Mouse (Mus musculus) intestine, embryonic 16.5 days (tissue): Measurements from ENCODE around the gene Mis18a. TPM values are rescaled to one million over a fixed set of nuclear protein-coding genes. Genes with fewer than 3 reads are reported as not detected.

Experiments used
- ATAC-seq: fragments of 200-750 bp; cut with Nextera tagmentation; 2 replicates; pipeline ENCODE4 v1.8.0; 2017; ENCODE audit warnings: moderate TSS enrichment, moderate library complexity
- H3K27ac ChIP-seq: fragments of 300-500 bp; sonication (generic); 2 replicates; pipeline ENCODE4 v1.5.1; 2014; ENCODE audit warnings: mild to moderate bottlenecking, low read length
- H3K27me3 ChIP-seq: fragments of 300-500 bp; sonication (generic); replicated peaks from 2 replicates; pipeline ENCODE4 v1.6.1; 2014; ENCODE audit warnings: low read length, control low read depth, mixed read lengths; ENCODE audit not compliant: control insufficient read depth, insufficient read depth
- H3K36me3 ChIP-seq: fragments of 300-500 bp; sonication (generic); 2 replicates; pipeline ENCODE4 v1.6.1; 2014; ENCODE audit warnings: low read length, control low read depth; ENCODE audit not compliant: control insufficient read depth, insufficient read depth
- H3K4me1 ChIP-seq: fragments of 300-500 bp; sonication (generic); 2 replicates; pipeline ENCODE4 v1.6.1; 2014; ENCODE audit warnings: low read length, control low read depth, mixed read lengths; ENCODE audit not compliant: control insufficient read depth, insufficient read depth
- H3K4me2 ChIP-seq: fragments of 300-500 bp; sonication (generic); 2 replicates; pipeline ENCODE4 v1.6.1; 2014; ENCODE audit warnings: low read depth, low read length, control low read depth
- H3K4me3 ChIP-seq: fragments of 300-500 bp; sonication (generic); 2 replicates; pipeline ENCODE4 v1.5.1; 2014; ENCODE audit warnings: mild to moderate bottlenecking, low read length
- H3K9ac ChIP-seq: fragments of 300-500 bp; sonication (generic); 2 replicates; pipeline ENCODE4 v1.6.1; 2014; ENCODE audit warnings: low read depth, low read length
- H3K9me3 ChIP-seq: fragments of 300-500 bp; sonication (generic); 2 replicates; pipeline ENCODE4 v1.6.1; 2016; ENCODE audit warnings: low read length, control low read depth; ENCODE audit not compliant: control insufficient read depth
- WGBS: fragments of 180-500 bp; shearing (Covaris S2); extraction: QIAGEN DNeasy Blood & Tissue Kit; methylation state at CpG from one replicate; pipeline ENCODE4 v1.1.7; 2014; 5-methylcytosine and 5-hydroxymethylcytosine counted together
- polyA plus RNA-seq: library from polyadenylated mRNA; unstranded; fragments of >200 nt; fragmentation: Nextera tagmentation; extraction: Ambion mirVana; gene quantifications from 2 replicates; pipeline ENCODE4 v1.2.1, GENCODE M21; 2015

Mis18a gene
- polyA plus RNA-seq, 1 experiment from 2014 or later: 53.5 TPM

DNA sequence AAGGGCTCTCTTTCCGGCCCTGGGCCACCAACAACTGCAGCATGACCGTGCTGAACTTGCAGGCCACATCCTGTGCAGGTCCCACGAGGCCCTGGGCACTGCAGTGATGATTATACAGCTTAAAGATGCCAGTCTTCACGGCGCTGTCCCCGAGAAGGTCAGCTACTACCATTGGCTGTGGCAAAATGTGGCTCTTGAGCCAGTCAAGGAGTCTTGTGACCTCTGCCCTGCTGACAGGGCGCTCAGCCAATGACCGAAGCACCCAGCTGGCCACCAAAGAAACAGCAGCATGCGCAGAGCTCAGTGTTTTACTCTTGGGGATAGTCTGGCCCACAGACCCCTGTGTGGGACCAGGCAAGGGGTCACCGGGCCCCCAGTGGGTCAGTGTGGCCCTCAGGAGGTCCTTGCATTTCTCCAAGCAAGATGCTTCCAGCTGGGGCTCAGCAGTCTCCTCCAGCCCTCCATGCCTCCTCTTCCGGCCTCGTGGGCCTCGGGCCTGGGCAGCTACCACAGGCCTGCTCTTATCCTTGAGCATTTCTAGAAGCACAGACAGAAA lies 26.3 kb upstream of the Mis18a start:
- no peak overlapping the region for H3K9ac ChIP-seq
- no peak overlapping the region for H3K27ac ChIP-seq
- no peak overlapping the region for H3K4me2 ChIP-seq
- no peak overlapping the region for H3K4me3 ChIP-seq
- H3K36me3 ChIP-seq: peaks cover 9% of the 10 kb centered on the region; the same call in 1 of the 2 replicates
- no peaks in the 10 kb centered on the region for H3K9me3 ChIP-seq
- 91% methylated on average over 13 of the region's 13 CpGs for WGBS
- no peaks in the 10 kb centered on the region for H3K27me3 ChIP-seq
- H3K4me1 ChIP-seq: no peaks in the 10 kb centered on the region
- no peak for ATAC-seq

DNA sequence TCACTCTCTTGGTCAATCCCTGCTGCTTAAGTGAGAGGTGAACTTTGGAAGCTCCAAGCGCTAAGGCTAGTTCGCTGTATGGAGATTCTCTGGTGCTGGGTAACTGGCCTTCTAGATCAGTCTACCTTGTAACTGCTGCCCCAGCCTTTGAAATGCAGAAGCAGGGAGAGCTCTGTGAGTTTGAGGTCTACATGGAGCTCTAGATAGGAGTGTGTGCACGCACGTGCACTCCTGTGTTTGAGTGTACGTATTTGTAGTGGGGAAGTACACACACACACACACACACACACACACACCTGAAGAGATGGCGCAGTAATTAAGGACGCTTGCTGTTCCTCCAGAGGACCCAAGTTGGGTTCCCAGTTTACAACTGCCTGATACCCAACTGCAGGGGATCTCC lies 21.0 kb upstream of the Mis18a start:
- 96% methylated on average over 7 of the region's 7 CpGs for WGBS
- H3K4me2 ChIP-seq: no peak overlapping the region
- 0 out of 2 replicates have a peak, but pooled peaks cover 1% of the 10 kb centered on the region for H3K36me3 ChIP-seq
- H3K4me1 ChIP-seq: no peaks in the 10 kb centered on the region
- H3K9ac ChIP-seq: no peak overlapping the region
- no peak for ATAC-seq
- H3K9me3 ChIP-seq: no peaks in the 10 kb centered on the region
- no peak overlapping the region for H3K4me3 ChIP-seq
- H3K27ac ChIP-seq: no peak overlapping the region
- H3K27me3 ChIP-seq: no peaks in the 10 kb centered on the region

DNA sequence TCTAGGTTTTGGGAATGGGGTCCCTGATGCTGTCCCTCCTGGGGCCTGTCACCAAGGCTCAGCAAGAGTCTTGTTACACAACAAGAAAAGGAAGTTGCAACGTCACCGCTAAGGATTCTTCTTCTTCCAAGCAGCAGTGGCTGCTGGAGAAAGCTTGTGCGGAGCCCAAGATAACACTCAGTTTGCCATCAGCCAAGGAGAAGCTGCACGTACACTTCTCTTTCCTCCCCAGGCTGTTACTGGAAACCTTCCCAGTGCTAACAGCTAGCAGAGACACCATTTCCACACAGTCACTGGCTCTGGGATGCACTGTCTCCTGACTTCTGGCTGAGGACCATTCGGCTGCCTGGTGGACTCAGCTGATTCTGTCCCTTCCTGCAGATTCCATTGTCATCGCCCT lies 19.9 kb upstream of the Mis18a start:
- H3K9me3 ChIP-seq: no peaks in the 10 kb centered on the region
- H3K4me2 ChIP-seq: no peak overlapping the region
- no peak for ATAC-seq
- WGBS: 82% methylated on average over 6 of the region's 6 CpGs
- no peaks in the 10 kb centered on the region for H3K4me1 ChIP-seq
- no peak overlapping the region for H3K9ac ChIP-seq
- H3K27me3 ChIP-seq: no peaks in the 10 kb centered on the region
- no peak overlapping the region for H3K4me3 ChIP-seq
- no peaks in the 10 kb centered on the region for H3K36me3 ChIP-seq
- H3K27ac ChIP-seq: no peak overlapping the region

DNA sequence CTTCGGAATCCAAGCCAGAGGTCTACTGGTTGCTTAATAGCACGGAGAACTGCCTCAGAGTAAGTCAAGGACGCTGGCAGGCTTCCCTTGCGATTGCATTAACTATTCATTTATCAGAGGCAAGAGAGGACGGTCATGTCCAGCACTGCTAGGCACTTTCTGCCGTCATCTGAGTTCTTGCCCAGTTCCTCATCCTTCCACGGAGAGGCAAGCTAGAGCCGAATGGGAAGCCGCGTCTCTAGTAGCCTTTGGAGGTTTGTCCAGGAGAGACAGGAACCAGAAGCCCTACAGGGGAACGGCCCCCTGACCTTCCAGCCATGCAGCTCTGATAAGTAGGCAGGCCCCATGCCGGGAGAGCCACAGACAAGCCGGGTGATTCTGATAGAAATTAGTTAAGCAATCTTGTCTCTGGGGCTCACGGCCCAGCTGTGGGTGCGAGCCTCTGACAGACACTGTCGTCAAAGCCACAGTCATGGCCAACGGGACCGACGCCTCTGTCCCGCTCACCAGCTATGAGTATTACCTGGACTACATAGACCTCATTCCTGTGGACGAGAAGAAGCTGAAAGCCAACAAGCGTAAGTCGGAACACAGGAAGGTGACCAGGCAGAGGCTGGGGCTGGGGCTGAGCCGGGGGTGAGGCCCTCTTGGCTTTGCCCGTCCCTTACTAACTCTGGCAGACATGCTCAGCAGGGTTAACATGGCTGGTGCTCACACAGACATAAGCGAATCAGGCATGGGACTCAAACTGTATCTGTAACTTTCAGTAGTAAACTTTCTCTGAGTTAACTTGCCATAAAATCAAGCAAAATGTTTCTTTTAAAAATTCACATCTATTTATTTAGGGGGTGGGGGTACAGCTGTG lies 11.1 kb upstream of the Mis18a start, which contains the start of gene Mrap:
Gene Mrap (plus strand): TSS at position 116 of the 865 bp plus-strand sequence.
- Histone ChIP-seq H3K4me3 (no peak within 1 kb of the TSS), H3K4me1 (no peaks in the 10 kb centered on the region), H3K9ac (no peak within 1 kb of the TSS), H3K4me2 (no peak within 1 kb of the TSS), H3K27ac (no peak within 1 kb of the TSS), H3K36me3 (no peaks in the 10 kb centered on the region), H3K27me3 (no peaks in the 10 kb centered on the region), H3K9me3 (no peaks in the 10 kb centered on the region)
- WGBS: 71% methylated on average over 26 of the region's 26 CpGs
- ATAC-seq: 0 out of 2 replicates have a peak, but pooled peaks have one; percentile 33

DNA sequence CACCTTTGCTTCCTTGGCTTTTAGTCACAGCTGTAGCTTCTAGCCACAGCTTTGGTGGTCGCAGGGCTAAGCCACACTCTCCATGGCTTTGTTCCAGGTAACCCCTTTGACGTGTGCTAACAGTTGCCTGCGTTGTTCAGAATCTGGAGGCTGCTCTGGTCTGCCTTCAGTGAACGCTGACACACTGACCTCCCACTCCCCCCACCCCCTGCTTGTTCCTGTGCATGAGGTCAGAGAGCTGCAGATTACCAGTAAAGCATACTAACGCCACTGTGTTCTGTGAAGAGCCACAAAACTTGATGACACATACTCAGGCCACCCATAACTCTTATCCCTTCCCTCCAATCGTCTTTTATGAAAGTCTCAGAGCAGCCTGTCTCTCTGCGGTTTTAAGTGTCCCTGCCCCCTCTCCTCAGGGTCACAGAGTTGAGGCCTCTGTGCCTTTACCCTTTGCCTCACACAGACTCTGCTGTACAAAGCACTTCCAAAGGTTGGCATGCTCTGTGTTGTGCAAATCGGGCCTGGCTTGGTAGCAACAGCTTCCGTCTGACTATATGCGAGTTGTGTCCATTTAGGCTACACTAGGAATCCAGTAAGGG lies 9.6 kb upstream of the Mis18a start:
- H3K9me3 ChIP-seq: no peaks in the 10 kb centered on the region
- no peaks in the 10 kb centered on the region for H3K27me3 ChIP-seq
- no peak overlapping the region for H3K27ac ChIP-seq
- 61% methylated on average over 10 of the region's 10 CpGs for WGBS
- no peak overlapping the region for H3K4me2 ChIP-seq
- no peak overlapping the region for H3K4me3 ChIP-seq
- no peak for ATAC-seq
- H3K4me1 ChIP-seq: no peaks in the 10 kb centered on the region
- H3K9ac ChIP-seq: no peak overlapping the region
- no peaks in the 10 kb centered on the region for H3K36me3 ChIP-seq

DNA sequence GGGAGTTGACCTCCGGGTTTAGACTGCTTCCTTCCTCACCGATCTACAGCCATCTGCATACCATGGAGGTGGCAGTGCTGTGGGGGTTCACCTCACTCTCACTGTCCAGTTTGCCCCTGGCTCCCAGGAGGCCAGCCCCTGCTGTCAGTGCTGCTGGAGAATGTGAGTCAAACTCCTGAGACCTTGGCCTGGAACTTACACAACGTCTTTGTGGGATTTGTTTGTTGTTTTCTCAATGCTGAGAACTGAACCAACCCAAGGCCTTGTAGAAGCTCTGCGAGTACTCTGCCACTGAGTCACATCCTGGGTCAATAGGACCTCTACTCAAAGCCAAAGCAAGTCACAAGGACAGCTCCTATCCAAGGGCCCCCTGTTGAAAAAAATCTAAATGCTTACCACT lies 8.4 kb upstream of the Mis18a start:
- Histone ChIP-seq H3K9me3 (peaks cover 2% of the 10 kb centered on the region; the same call in 1 of the 2 replicates), H3K27ac (no peak overlapping the region), H3K4me2 (no peak overlapping the region), H3K4me1 (no peaks in the 10 kb centered on the region), H3K36me3 (no peaks in the 10 kb centered on the region), H3K9ac (no peak overlapping the region), H3K4me3 (no peak overlapping the region), H3K27me3 (no peaks in the 10 kb centered on the region)
- WGBS: 77% methylated on average over 4 of the region's 4 CpGs
- ATAC-seq: no peak

DNA sequence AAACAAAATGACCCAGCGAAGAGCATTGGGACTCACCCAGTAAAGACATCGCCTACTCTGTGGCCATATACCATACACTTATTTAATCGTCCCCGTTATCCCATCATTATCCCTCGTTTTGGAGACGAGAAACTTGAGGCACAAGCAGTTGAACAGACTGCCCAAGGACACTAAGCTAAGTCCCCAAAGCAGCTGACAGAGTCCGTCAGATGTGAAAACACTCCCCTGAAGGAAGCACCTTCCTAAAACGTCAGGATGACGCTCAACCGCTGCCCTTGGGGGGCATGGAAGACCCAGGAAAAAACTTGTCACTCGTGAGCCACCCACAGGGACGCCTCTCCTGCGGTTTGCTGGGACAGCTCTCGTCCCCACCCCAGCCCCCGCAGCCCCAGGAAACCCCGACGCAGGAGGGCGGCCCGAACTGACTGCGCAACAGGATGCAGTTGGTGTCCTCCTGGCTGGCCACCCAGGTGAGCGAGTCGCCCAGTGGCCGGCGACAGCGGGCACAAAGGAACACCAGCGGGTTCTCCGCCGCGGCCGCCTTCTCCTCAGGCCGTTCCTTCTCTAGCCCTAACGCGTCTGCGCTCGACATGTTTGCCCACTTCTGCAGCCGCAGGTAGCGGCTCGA lies 490 bp downstream of the Mis18a start:
- H3K4me1 ChIP-seq: peaks cover 7% of the 10 kb centered on the region; the same call in 1 of the 2 replicates
- H3K27me3 ChIP-seq: no peaks in the 10 kb centered on the region
- H3K4me3 ChIP-seq: peak overlapping the region; percentile 86
- H3K9ac ChIP-seq: peak overlapping the region; percentile 86
- H3K36me3 ChIP-seq: no peaks in the 10 kb centered on the region
- 4% methylated on average over 38 of the region's 38 CpGs for WGBS
- ATAC-seq: peak; percentile 62
- peaks cover 2% of the 10 kb centered on the region; the same call in 1 of the 2 replicates for H3K9me3 ChIP-seq
- 0 out of 2 replicates have a peak overlapping the region, but pooled peaks have one; percentile 36 for H3K27ac ChIP-seq
- H3K4me2 ChIP-seq: peak overlapping the region; percentile 90

DNA sequence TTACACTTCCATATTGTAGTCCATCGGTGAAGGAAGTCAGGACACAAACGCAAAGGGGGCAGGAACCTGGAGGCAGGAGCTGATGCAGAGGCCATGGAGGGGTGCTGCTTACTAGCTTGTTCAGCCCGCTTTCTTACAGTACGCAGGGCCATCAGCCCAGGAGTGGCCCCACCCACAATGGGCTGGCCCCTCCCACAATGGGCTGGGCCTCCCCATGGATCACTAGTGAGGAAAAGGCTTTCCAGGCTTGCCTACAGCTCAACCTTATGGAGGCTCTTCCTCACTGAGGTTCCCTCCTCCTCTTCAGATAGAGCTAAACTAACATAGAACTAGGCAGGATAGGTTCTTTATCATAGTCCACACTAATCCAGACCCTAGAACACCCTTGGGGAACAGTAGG lies 3.2 kb downstream of the Mis18a start:
- Histone ChIP-seq H3K27me3 (no peaks in the 10 kb centered on the region), H3K4me3 (no peak overlapping the region), H3K4me1 (peaks cover 7% of the 10 kb centered on the region; the same call in 1 of the 2 replicates), H3K9ac (no peak overlapping the region), H3K27ac (no peak overlapping the region), H3K9me3 (no peaks in the 10 kb centered on the region), H3K4me2 (no peak overlapping the region), H3K36me3 (0 out of 2 replicates have a peak, but pooled peaks cover 2% of the 10 kb centered on the region)
- WGBS: 96% methylated on average over 4 of the region's 4 CpGs
- no peak for ATAC-seq

DNA sequence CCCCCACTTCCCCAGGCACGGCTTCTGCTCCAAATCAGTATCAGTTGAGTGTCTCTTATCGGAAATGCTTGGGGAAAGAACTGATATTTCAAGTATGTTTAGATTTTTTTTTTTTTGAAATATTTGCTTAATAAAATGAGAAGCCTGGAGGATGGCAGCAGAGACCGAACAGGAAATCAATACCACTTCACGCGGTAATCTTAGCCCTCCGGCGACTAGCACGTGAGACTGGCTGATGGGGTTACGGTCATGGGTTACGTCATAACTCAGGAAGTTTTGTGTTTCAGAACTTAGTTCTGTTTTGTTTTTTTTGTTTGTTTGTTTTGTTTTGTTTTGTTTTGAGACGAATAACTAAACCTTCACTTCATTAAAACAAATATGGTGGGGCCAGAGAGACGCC lies 16.9 kb downstream of the Mis18a start:
- Histone ChIP-seq H3K9me3 (no peaks in the 10 kb centered on the region), H3K9ac (no peak overlapping the region), H3K4me3 (no peak overlapping the region), H3K27me3 (no peaks in the 10 kb centered on the region), H3K4me2 (no peak overlapping the region; the same call in 1 of the 2 replicates), H3K36me3 (no peaks in the 10 kb centered on the region), H3K4me1 (peaks cover 13% of the 10 kb centered on the region), H3K27ac (no peak overlapping the region)
- ATAC-seq: no peak
- 65% methylated on average over 12 of the region's 12 CpGs for WGBS
